Mouse (Mus musculus): ENCODE results near the gene Arvcf.

Arvcf gene

DNA sequence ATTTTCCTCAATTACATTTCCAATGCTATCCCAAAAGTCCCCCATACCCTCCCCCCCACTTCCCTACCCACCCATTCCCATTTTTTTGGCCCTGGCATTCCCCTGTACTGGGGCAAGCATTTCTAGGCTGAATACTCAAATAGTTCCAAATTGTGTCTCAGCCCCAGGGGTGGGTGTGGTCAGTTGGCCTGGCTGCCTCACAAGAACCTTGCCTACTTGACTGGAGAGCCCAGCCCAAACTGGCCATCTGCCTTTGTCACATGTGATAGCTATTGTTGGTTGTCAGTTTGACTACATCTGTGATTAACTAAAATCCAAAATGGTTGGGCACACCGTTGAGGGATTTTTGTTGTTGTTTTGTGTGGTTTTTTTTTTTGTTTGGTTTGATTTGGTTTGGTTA lies 9.0 kb downstream of the Arvcf start:
- DNase-seq (ENCODE audit: low spot score in 2 of 2), result no peak

- no peak for DNase-seq (ENCODE audit: low spot score in 2 of 2)
These were observed 10.0 kb downstream of the Arvcf start for GRCm38 (mm10) chr16:18357977-18358376.

- DNase-seq (ENCODE audit: low spot score in 2 of 2), result no peak
These were observed 12.3 kb downstream of the Arvcf start for GRCm38 (mm10) chr16:18360151-18360805.

- no peak for DNase-seq (ENCODE audit: low spot score in 2 of 2)
These were observed 15.0 kb downstream of the Arvcf start for GRCm38 (mm10) chr16:18362948-18363347.

GRCm38 (mm10) chr16:18366849-18367248 lies 18.9 kb downstream of the Arvcf start:
- DNase-seq (ENCODE audit: low spot score in 2 of 2), result no peak

DNA sequence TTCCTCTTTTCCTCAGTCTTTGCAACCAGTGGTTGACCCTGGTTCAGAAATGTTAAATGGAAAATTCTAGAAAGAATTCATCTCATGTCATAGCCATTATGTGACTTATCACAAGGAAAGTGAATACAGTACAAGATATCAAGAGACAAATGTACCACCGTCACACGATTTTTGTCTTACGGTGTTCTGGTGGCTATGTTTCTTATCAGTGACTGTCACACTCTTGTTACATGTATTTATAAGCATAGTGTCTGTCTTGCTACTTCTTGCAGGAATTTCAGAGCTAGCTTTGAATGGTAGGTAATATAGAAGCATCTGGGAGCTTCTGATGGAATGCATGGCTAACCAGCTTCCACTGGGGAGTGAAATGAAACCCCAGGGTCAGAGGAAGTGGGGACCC lies 22.2 kb downstream of the Arvcf start:
- no peak for DNase-seq (ENCODE audit: low spot score in 2 of 2)

DNA sequence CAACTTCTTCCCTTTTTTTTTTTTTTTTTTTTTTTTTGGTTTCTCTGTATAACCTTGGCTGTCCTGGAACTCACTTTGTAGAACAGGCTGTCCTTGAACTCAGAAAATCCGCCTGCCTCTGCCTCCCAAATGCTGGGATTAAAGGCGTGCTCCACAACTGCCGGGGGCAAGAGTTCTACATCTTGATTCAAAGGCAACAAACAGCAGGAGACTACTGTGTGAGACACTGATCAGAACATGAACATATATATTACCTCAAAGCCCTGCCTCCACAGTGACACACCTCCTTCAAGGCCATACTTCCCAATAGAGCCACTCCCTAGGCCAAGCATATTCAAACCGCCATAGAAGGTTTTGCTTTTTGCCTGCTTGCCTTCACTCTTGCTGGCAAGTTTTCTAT lies 25.6 kb downstream of the Arvcf start:
- DNase-seq (ENCODE audit: low spot score in 2 of 2), result no peak

- DNase-seq (ENCODE audit: low spot score in 2 of 2), result no peak
These were observed 28.4 kb downstream of the Arvcf start for GRCm38 (mm10) chr16:18376297-18376954.

DNA sequence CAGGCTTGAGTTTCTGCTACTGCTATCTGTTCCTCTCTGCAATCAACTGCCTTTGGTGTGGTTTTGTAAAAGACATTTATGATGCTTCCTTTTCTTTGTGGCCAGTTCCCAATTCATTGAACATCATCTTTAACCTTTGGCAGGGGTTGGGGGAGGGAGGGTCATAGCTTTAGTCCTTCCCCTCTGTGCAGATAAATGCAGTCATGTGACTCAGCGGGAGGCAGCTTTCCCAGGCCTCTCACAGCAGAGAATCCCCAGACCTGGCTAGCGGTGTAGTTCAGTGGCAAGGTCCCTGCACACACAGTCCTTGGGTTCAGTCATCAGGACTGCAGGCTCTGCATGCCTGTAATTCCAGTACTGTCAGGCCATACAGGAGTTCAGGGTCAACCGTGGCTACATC lies 29.2 kb downstream of the Arvcf start:
- DNase-seq (ENCODE audit: low spot score in 2 of 2), result no peak

DNA sequence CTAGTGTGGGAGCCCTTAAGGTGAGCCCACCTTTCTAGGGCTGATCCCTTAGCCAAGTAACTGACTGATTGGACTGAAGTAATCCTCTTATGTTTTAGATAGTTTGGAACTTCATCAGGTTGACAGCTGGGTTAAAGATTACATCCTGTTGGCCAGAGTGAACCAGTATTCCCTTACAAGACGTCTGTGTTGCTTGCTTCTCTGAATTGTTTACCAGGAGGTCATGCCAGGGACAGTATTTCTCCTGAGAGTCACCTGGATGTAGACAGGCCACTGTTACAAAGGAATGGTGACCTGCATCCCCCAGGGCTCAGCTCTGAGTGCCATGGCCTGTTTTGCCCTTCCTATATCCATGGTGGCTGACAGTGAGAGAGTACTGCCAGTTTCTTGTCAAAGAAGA lies 30.5 kb downstream of the Arvcf start:
- DNase-seq (ENCODE audit: low spot score in 2 of 2), result no peak

DNA sequence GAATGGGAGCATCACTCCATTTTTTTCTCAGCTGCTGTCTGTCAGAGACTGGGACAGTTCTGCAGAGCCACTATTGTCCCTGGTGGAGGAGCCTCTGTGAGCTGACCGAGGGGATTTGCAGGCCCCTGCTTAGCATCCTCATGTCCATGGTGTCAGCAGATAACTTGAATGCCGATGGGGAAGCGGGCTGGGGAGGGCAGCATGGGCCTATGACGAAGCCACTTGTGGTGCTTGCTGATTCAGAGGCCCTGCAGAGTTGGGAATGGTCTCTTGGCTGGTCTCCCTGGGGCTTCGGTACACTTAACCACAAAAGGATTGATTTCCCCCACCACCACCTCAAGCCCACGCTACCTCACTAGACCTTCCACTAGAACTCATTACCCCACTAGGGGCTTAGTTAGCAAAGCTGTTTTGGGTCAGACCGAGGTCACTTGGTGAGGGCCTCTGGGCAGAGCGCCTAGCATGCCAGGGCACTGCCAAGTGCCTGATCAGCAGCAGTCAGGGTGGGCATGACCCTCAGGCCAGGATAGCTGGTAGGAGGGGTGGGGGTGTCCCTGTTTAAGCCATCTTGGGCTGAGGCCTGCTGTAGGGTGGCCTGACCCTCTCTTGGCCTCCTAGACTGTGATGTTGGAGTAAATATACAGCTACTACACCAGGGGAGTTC lies 31.5 kb downstream of the Arvcf start:
- DNase-seq (ENCODE audit: low spot score in 2 of 2), result no peak

DNA sequence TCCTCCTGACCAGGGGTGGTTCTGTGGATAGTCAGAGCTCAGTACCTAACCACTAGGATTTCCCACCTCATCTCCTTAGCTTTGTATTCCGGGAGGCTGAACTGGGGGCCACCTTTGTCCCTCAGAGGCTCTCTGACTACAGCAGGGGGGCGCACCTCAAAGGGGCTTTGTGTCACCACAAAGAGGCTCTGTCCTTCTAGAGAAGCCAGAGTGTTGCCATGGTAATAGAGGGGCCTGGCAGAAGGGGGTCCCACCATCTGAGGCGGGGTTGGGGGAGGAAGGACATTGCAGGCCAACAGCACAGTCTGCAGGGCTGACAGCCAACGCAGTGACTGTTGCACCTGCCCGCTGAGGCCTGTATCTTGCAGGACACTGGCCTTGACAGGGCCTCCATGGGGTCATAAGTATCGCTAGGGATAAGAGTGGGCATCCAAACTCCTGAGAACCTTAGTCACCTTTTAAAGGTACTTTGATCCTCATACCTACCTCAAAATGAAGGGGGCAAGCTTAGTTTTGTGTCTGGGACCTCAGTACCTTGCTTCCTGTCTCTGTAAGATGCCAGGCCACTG lies 32.6 kb downstream of the Arvcf start:
- DNase-seq (ENCODE audit: low spot score in 2 of 2), result no peak

GRCm38 (mm10) chr16:18381621-18382258 lies 33.8 kb downstream of the Arvcf start:
- DNase-seq (ENCODE audit: low spot score in 2 of 2), result no peak

DNA sequence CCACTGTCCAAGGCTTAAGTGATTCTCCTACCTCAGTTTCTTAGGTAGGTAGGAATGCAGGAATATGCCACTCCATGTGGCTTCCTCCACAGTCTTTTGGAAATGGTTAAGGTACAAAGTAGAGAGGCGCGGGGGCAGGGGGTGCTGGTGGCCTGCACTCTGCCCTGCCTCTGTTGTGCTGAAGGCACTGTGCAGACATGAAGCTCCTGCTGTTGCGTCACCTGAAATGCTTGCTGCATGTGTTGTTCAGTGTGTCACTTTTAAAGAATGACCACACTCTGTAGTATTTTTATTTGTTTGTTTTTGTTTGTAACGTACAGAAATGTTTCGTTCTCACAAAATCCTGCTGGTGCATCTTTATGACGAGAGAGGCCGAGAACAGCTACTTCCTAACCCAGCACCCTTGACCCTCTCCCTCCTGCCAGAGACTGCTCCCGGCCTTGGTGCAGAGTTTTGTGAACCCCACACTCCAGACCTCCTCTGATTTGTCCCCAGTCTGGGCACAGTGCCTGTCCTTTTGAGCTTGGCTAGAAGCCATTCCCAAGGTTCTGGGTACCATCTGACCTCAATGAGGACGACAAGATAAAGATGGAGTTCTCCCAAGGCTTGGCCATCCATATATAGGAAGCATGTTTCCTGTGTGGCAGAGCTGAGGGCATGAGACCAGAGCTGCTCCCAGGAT lies 35.2 kb downstream of the Arvcf start:
- no peak for DNase-seq (ENCODE audit: low spot score in 2 of 2)

- DNase-seq (ENCODE audit: low spot score in 2 of 2), result no peak
These were observed 35.8 kb downstream of the Arvcf start for GRCm38 (mm10) chr16:18383756-18384155.

- DNase-seq (ENCODE audit: low spot score in 2 of 2), result no peak
These were observed 36.2 kb downstream of the Arvcf start for GRCm38 (mm10) chr16:18384211-18384610.

GRCm38 (mm10) chr16:18384659-18385058 lies 36.7 kb downstream of the Arvcf start:
- DNase-seq (ENCODE audit: low spot score in 2 of 2), result no peak

- DNase-seq (ENCODE audit: low spot score in 2 of 2), result no peak
These were observed 37.4 kb downstream of the Arvcf start for GRCm38 (mm10) chr16:18385411-18385810.

DNA sequence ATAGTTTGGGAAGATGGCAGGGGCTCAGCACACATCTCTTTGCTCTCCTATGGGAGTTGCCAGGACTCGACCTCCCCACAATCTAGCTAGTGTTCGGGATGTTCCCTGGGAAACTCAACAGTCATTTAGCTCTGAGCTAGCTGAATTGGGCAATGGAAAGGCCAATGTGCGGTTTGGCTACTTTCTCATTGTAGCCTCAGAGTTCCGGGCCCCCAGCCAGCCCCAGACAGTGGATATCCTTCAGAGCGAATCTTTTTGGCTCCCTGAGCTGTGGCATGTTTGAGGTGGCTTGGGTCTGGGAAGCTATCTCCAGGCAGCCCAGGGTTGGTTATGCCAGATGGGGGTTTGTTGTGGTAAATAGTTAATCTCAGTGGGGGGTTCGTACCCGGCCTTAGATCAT lies 38.5 kb downstream of the Arvcf start:
- DNase-seq (ENCODE audit: low spot score in 2 of 2), result no peak

DNA sequence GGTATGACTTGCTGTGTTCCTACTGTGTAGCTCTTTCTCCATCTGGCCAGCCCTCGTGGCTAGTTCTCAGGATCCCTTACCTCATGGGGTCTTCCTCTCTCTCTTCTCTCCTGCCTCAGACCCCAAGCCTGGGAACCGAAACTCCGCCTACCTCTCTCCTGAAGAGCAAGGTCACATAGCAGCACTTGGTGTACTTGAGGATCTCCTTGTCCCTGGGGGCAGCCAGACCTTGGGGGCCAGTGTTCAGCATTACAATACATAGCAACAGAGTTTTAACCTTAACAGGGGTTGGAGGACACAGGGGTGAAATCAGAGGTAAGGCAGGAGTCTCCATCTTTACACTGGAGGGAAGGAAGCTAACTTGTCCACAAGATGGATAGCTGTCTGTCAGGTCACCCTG lies 39.0 kb downstream of the Arvcf start:
- DNase-seq (ENCODE audit: low spot score in 2 of 2), result no peak

- DNase-seq (ENCODE audit: low spot score in 2 of 2), result no peak
These were observed 40.0 kb downstream of the Arvcf start for GRCm38 (mm10) chr16:18387704-18388582.

Data from spleen, postnatal 14 days (tissue).